Mouse (Mus musculus): Measurements from ENCODE around the gene Smad1. TPM values are rescaled to one million over a fixed set of nuclear protein-coding genes. Genes with fewer than 3 reads are reported as not detected.

Gene Smad1
- total RNA-seq, 2 experiments from 2014 or later: 34.6 to 36.7 TPM

DNA sequence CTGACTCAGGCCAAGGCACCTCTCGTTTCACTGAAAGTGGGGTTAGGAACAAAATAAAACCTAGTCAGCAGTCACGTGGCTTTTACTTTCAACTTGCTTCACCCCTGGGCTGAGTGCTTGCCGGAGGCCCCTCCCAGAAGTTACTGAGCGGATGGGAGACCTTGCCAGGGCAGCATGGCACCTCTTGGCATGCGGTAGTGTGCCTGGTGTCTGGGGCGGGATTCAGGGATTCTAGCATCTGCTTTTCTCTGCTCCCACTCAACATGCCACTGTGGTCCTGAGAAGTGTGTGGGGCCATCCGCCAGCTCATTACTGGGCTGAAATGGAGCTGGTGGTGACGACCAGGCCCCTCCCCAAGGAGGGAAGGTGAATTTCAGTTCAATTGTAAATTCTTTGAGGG is 47.4 kb downstream of the Smad1 start:
- no peak for DNase-seq

GRCm38 (mm10) chr8:79350805-79351204 is 48.5 kb downstream of the Smad1 start:
- no peak for DNase-seq

- peak; percentile 75 for DNase-seq
These were observed 49.2 kb downstream of the Smad1 start for GRCm38 (mm10) chr8:79350094-79350593.

DNA sequence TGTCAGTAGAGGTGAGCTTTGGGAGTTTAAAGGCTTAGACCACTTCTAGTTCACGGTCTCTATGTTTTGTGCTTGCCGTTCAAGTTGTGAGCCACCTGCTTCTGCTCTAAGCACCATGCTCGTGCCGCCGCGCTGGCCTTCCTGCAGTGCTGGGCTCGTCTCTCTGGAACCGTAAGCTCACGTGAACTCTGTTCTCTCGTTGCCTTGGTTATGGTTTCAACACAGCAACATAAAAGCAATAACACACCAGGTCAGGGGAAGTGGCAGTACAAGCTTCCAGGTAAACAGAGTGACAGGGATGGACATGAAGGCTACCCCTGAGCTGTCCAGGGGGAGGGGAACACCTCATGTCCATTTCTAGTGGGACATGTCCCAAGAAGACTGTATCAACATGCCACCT is 52.9 kb downstream of the Smad1 start:
- no peak for DNase-seq

- no peak for DNase-seq
These were observed 53.5 kb downstream of the Smad1 start for GRCm38 (mm10) chr8:79345856-79346255.

- no peak for DNase-seq
These were observed 58.1 kb downstream of the Smad1 start for GRCm38 (mm10) chr8:79341236-79341635.

GRCm38 (mm10) chr8:79339555-79339954 is 59.8 kb downstream of the Smad1 start:
- DNase-seq: peak; percentile 50

- peak; percentile 1 for DNase-seq
These were observed 60.7 kb downstream of the Smad1 start for GRCm38 (mm10) chr8:79338619-79339018.

- no peak for DNase-seq
These were observed 67.0 kb downstream of the Smad1 start for GRCm38 (mm10) chr8:79332109-79332900.

DNA sequence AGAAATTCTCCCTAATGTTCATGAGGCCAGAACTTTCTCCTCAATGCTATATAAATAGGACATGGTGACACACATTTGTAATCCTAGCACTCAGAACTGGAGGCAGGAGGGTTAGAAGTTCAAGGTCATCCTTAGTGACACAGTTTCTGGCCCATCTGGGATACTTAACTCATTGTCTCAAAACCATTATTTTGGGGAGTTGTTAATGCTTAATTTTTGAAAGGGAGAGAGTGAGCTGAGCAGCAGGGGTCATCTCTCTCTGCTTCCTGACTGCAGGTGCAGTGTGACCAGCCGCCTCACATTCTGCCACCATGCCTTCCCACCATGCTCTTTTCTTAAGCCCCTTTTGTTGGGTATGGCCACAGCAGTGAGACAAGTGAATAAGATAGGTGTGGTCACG is 67.7 kb downstream of the Smad1 start:
- DNase-seq: no peak

GRCm38 (mm10) chr8:79331017-79331416 is 68.3 kb downstream of the Smad1 start:
- peak; percentile 38 for DNase-seq

DNA sequence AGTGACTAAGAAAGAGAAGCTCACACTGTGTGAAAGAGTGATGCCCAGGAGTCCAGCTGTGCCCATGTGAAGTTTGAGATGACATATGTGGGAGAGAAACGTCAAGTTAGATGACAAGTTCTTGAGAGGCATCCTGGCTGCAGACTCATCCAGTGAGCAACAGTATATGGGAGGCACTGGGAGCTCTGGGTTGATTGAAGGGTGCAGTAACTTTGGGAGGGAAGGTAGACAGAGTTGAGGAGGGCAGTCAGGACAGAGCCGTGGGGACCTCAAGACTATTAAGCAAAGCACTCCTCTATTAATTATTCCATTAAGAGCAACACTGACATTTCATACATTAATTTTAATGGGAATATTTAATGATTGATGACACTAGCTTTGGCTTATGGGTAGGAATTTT is 69.6 kb downstream of the Smad1 start:
- no peak for DNase-seq

DNA sequence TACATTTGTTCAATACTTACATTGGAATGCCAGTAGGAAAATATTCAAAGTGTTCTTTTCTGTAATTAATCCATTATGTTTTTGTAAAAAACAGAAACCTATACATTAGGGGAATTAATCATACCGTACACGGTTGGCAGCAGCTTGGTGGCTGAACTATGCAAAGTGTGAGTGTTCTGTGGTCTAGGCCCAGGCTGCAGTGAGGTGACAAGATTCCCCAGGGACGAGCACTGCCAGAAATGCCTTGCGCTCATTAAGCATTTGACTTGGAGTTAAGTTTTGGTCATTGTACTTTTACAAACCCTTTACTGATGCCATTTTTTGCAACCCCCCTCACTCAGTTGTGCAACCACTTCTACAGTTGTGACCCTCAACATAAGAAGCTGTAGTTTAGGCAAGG is 70.1 kb downstream of the Smad1 start:
- no peak for DNase-seq

DNA sequence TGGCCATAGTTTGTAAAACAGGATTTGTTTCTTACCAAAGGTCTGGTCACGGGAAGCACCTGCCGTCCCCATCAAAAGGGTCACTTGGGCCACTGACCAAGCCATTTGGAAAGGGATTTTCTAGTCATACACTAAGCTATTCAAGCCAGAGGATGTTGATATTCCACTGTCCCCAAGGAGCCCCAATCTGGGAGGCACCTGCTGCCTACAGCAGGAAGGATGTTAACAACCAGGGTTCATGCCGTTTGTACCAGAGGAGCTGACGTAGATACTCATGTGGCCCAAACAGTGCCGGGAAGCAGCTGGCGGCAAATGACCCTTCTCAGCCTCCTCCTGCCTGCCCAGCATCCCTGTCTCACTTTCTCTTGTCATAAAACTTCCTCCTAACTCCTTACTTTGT is 73.8 kb downstream of the Smad1 start:
- DNase-seq: peak; percentile 30

GRCm38 (mm10) chr8:79324928-79325327 is 74.4 kb downstream of the Smad1 start:
- DNase-seq: no peak

- no peak for DNase-seq
These were observed 75.3 kb downstream of the Smad1 start for GRCm38 (mm10) chr8:79324036-79324435.

GRCm38 (mm10) chr8:79323121-79323520 is 76.2 kb downstream of the Smad1 start:
- peak; percentile 25 for DNase-seq

DNA sequence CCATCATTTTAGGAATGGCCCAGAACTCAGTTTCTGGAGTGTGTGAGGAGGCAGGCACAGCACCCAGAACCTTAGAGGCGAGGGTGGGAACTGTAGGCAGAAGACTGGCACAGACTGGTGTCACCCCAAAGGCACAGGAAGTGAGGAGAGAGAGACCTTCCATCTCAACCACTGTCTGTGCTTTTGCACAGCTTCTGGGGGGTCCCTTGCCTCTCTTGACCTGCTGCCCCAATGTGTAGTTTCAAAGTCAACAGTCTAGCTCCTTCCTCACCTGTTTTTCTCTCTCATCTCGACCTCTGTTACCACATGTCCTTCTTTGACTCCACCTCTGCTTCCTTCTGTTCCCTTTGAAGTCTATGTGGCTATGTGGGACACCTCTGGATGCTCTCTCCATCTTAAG is 88.5 kb downstream of the Smad1 start:
- no peak for DNase-seq

- DNase-seq: no peak
These were observed 93.4 kb downstream of the Smad1 start for GRCm38 (mm10) chr8:79305941-79306340.

DNA sequence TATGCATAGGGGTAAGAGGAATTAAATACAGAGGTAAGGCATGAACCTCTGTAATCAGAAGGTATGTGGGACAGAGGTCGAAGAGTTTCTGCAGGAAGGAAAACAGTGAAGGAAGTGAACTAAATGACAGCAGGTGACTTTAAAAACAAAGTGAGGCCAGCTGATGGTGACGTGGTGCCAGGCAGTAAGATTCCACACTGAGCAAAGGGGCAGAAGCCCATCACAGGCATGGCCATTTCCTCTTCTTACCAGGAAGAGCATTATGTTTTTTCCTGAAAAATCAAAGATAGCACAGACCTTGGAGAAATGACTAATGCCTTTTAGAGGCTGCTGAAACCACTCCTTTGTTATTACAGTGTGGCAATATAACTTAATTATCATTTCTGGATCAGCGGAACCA is 97.8 kb downstream of the Smad1 start:
- no peak for DNase-seq

GRCm38 (mm10) chr8:79299704-79300103 is 99.6 kb downstream of the Smad1 start:
- peak; percentile 17 for DNase-seq

GRCm38 (mm10) chr8:79297763-79298162 is 101.6 kb downstream of the Smad1 start:
- peak; percentile 85 for DNase-seq

- DNase-seq: no peak
These were observed 103.8 kb downstream of the Smad1 start for GRCm38 (mm10) chr8:79295276-79296105.
